Mouse (Mus musculus): ENCODE data around the gene Gm45808. TPM values are rescaled to one million over a fixed set of nuclear protein-coding genes. Genes with fewer than 3 reads are reported as not detected.
A peak's percentile ranks its signal among the peaks of the same experiment; 100 is the strongest.
"Not testable (repeated sequence)": the region's sequence is repeated elsewhere in the genome, so short reads cannot be mapped to it uniquely, and the experiment has no call there.

Gm45808 gene
- polyA plus RNA-seq, 1 experiment = not detected

DNA sequence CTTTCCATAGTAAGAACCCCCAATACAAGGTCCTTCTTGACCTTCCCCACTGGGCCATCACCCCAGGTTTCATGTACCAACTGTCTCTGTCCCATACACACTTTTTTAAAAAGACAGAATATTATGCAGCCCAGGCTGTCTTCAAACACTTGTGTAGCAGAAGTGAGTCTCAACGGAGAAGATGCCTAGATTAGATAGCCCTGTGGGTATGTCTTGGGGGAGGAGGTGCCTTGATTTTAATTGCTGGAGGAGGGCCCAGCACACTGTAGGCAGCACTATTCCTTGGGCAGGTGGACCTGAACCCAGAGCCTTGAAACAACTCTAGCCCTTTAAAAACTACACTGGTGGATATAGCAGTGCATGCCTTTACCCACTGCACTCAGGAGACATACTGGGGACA, 4.4 kb downstream of the Gm45808 start:
- Histone ChIP-seq H3K36me3 (ENCODE audit: control insufficient read depth, insufficient read depth, low read length) (no peaks in the 10 kb centered on the region), H3K4me1 (ENCODE audit: control insufficient read depth, insufficient read depth, insufficient read length, low read length) (no peaks in the 10 kb centered on the region), H3K4me3 (ENCODE audit: low read depth, low read length) (no peak overlapping the region), H3K27me3 (ENCODE audit: control insufficient read depth, insufficient read depth, low read length) (no peaks in the 10 kb centered on the region), H3K27ac (ENCODE audit: insufficient read depth, low read depth, low read length) (no peak overlapping the region)
- WGBS = 56% methylated on average over 1 of the region's 1 CpGs
- TF ChIP-seq CTCF (IDR thresholded peaks at IDR 0.05; ENCODE audit: extremely low read depth, insufficient read length, insufficient replicate concordance, low read depth, low read length) (no peak), POLR2A (IDR thresholded peaks at IDR 0.05; ENCODE audit: low read depth, low read length) (no peak)

DNA sequence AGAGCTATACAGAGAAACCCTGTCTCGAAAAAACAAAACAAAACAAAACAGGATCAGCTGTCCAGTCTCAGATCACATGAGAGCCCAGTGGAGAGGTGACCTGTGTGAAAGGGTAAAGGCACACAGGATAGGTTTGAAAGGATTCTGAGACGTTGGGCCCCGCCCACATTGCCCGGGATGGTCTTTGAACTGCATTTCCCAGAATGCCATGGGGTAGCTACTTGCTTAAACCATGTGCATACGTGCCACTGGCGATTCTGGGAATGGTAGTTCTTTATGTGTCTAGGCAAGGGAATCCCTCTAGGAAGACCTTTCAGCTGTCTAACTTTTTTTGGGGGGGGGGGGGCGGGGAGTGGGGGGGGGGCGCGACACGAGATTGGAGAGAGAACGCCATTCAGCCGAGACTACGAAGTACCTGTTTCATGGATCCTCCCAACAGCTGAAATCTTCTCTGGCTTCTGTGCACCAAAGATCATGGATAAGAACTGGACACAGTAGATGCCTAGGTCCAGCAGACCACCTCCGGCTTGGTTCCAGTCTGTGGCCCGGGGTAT, 5.2 kb downstream of the Gm45808 start, which contains the start of gene Tulp2:
Gene Tulp2 (plus strand): TSS at position 504 of the 554 bp plus-strand sequence.
- WGBS = 47% methylated on average over 14 of the region's 15 CpGs
- H3K4me1 ChIP-seq (ENCODE audit: control insufficient read depth, insufficient read depth, insufficient read length, low read length) = no peaks in the 10 kb centered on the region
- no peaks in the 10 kb centered on the region for H3K27me3 ChIP-seq (ENCODE audit: control insufficient read depth, insufficient read depth, low read length)
- no peaks in the 10 kb centered on the region for H3K36me3 ChIP-seq (ENCODE audit: control insufficient read depth, insufficient read depth, low read length)
- TF ChIP-seq POLR2A (IDR thresholded peaks at IDR 0.05; ENCODE audit: low read depth, low read length) = no peak
- TF ChIP-seq CTCF (IDR thresholded peaks at IDR 0.05; ENCODE audit: extremely low read depth, insufficient read length, insufficient replicate concordance, low read depth, low read length) = no peak
- no peak within 1 kb of the TSS for H3K4me3 ChIP-seq (ENCODE audit: low read depth, low read length)
- H3K27ac ChIP-seq (ENCODE audit: insufficient read depth, low read depth, low read length) = no peak within 1 kb of the TSS

DNA sequence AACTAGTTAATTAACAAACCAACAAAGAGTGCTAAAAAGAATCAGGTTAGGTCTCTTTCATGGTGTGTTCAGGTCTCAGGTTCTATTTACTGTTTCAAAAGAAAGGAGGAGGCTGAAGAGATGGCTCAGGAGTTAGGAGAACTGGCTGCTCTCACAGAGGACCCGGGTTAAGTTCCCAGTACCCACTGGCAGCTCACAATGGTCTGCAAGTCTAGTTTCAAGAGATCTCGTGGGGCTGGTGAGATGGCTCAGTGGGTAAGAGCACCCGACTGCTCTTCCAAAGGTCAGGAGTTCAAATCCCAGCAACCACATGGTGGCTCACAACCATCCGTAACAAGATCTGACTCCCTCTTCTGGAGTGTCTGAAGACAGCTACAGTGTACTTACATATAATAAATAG, 6.3 kb downstream of the Gm45808 start:
- not testable (repeated sequence) for H3K4me1 ChIP-seq (ENCODE audit: control insufficient read depth, insufficient read depth, insufficient read length, low read length); H3K27ac ChIP-seq (ENCODE audit: insufficient read depth, low read depth, low read length); H3K4me3 ChIP-seq (ENCODE audit: low read depth, low read length); H3K36me3 ChIP-seq (ENCODE audit: control insufficient read depth, insufficient read depth, low read length); H3K27me3 ChIP-seq (ENCODE audit: control insufficient read depth, insufficient read depth, low read length)
- WGBS = 72% methylated on average over 3 of the region's 4 CpGs

DNA sequence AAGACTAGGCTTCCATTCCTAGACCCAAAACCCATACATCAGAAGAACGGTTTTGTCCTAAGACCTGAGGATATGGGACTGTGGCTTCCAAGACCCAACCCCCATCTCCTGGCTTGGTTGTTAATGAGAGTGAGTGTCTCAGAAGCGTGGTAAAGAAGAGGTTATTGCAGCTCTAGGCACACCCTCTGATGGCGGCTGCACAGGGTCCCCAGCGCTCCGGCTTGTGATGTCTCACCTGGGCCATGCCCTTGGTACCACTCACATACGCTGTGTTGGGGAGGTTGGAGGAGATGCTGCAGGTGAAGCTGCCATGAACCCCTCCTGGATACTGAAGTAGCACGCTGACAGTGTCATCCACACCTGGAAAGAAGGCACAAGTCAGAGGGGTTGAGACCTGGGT, 7.8 kb downstream of the Gm45808 start:
- Histone ChIP-seq H3K36me3 (ENCODE audit: control insufficient read depth, insufficient read depth, low read length) (no peaks in the 10 kb centered on the region), H3K27me3 (ENCODE audit: control insufficient read depth, insufficient read depth, low read length) (no peaks in the 10 kb centered on the region), H3K27ac (ENCODE audit: insufficient read depth, low read depth, low read length) (no peak overlapping the region), H3K4me1 (ENCODE audit: control insufficient read depth, insufficient read depth, insufficient read length, low read length) (peaks cover 4% of the 10 kb centered on the region), H3K4me3 (ENCODE audit: low read depth, low read length) (no peak overlapping the region)
- WGBS = 93% methylated on average over 7 of the region's 7 CpGs
- TF ChIP-seq CTCF (IDR thresholded peaks at IDR 0.05; ENCODE audit: extremely low read depth, insufficient read length, insufficient replicate concordance, low read depth, low read length) (no peak), POLR2A (IDR thresholded peaks at IDR 0.05; ENCODE audit: low read depth, low read length) (no peak)

DNA sequence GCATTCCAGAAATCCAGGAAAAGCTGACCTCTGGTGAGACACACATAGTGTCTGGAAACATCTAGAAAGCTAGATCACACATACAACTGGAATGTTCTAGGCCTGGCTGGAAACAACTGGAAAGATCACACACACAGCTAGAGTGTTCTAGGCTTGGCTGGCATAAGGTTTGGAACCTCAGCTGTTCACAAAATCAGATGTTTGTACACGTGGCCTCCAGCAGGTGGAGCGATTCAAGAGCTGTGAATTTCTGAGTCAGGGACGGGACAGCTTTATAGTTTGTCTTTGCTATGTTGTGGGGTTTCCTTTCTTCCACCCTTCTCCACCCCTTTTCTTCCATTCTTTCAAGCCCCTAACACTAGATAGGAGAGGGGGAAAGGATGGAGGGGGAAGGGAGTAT, 9.6 kb downstream of the Gm45808 start:
- TF ChIP-seq CTCF (IDR thresholded peaks at IDR 0.05; ENCODE audit: extremely low read depth, insufficient read length, insufficient replicate concordance, low read depth, low read length) (peak; percentile 47; the same call in 1 of the 2 replicates), POLR2A (IDR thresholded peaks at IDR 0.05; ENCODE audit: low read depth, low read length) (no peak)
- no peak overlapping the region for H3K4me3 ChIP-seq (ENCODE audit: low read depth, low read length)
- H3K27me3 ChIP-seq (ENCODE audit: control insufficient read depth, insufficient read depth, low read length) = no peaks in the 10 kb centered on the region
- no peak overlapping the region for H3K27ac ChIP-seq (ENCODE audit: insufficient read depth, low read depth, low read length)
- WGBS = 2% methylated on average over 3 of the region's 3 CpGs
- H3K36me3 ChIP-seq (ENCODE audit: control insufficient read depth, insufficient read depth, low read length) = no peaks in the 10 kb centered on the region
- H3K4me1 ChIP-seq (ENCODE audit: control insufficient read depth, insufficient read depth, insufficient read length, low read length) = peaks cover 4% of the 10 kb centered on the region

DNA sequence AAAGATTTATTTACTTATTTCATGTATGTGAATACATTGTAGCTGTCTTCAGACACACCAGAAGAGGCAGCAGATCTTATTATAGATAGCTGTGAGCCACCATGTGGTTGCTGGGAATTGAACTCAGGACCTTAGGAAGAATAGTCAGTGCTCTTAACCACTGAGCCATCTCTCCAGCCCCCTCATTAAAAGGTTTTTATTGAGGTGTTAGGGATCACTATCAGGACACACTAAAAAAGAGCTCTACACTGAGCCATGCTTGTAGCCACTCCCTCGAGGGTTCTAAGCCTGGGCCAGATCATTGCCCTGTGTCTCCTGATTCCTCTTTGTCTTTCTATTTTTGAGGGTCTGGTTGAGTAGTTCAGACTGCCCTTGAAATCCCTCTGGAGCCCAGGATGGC, 10.2 kb downstream of the Gm45808 start:
- Histone ChIP-seq H3K4me1 (ENCODE audit: control insufficient read depth, insufficient read depth, insufficient read length, low read length) (peaks cover 4% of the 10 kb centered on the region), H3K27ac (ENCODE audit: insufficient read depth, low read depth, low read length) (no peak overlapping the region), H3K27me3 (ENCODE audit: control insufficient read depth, insufficient read depth, low read length) (no peaks in the 10 kb centered on the region), H3K4me3 (ENCODE audit: low read depth, low read length) (no peak overlapping the region), H3K36me3 (ENCODE audit: control insufficient read depth, insufficient read depth, low read length) (no peaks in the 10 kb centered on the region)
- WGBS = 14% methylated on average over 1 of the region's 1 CpGs
- no peak for TF ChIP-seq POLR2A (IDR thresholded peaks at IDR 0.05; ENCODE audit: low read depth, low read length)
- no peak for TF ChIP-seq CTCF (IDR thresholded peaks at IDR 0.05; ENCODE audit: extremely low read depth, insufficient read length, insufficient replicate concordance, low read depth, low read length)

DNA sequence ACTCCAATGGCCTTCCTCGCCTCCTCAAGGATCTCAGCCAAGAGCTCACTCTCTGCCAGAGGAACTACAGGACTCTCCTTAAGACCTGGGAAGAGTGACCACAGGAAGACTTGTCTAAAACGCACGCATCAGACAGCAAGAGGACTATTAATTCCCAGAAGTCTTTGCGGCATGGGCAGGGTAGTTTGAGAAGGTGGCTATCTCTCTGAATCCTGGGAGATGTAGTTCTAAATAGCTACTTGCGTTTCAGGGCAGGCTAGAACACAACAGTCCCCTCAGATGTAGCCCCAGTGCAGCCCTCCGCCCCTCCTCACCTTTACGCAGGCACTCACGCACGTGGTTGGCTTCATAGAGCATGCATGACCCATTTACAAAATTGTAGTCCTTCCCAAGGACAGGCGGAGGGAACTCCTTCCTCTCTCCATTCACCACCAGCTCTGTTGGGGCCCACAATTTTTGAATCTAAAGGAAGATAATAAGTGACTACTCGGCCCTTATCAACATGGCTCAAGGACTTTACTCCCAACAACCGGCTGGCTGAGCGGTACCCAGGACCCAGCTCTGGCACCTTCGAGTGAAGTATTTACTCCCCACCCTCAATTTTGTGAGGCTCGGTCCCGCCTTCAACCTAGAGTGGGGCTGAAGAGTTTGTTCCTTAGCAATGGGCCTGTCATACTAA, 11.2 kb downstream of the Gm45808 start:
- H3K4me1 ChIP-seq (ENCODE audit: control insufficient read depth, insufficient read depth, insufficient read length, low read length) = peaks cover 4% of the 10 kb centered on the region
- H3K27me3 ChIP-seq (ENCODE audit: control insufficient read depth, insufficient read depth, low read length) = no peaks in the 10 kb centered on the region
- 30% methylated on average over 16 of the region's 16 CpGs for WGBS
- TF ChIP-seq CTCF (IDR thresholded peaks at IDR 0.05; ENCODE audit: extremely low read depth, insufficient read length, insufficient replicate concordance, low read depth, low read length) (no peak), POLR2A (IDR thresholded peaks at IDR 0.05; ENCODE audit: low read depth, low read length) (no peak)
- H3K4me3 ChIP-seq (ENCODE audit: low read depth, low read length) = peak overlapping the region; percentile 59
- no peaks in the 10 kb centered on the region for H3K36me3 ChIP-seq (ENCODE audit: control insufficient read depth, insufficient read depth, low read length)
- no peak overlapping the region for H3K27ac ChIP-seq (ENCODE audit: insufficient read depth, low read depth, low read length)
